Mouse (Mus musculus) megakaryocyte progenitor cell, adult 5-6 weeks (primary cell): ENCODE results near the gene Lrrc8a. TPM values are rescaled to one million over a fixed set of nuclear protein-coding genes. Genes with fewer than 3 reads are reported as not detected.

Experiments used
- ATAC-seq: replicated peaks from 2 replicates; pipeline ENCODE4 v1.8.0; 2016; ENCODE audit warnings: mild to moderate bottlenecking, moderate TSS enrichment, inconsistent platforms; ENCODE audit not compliant: poor library complexity
- total RNA-seq, 2 experiments: library from RNA; stranded (forward) in 1 of 2; stranded (reverse) in 1 of 2; fragments of 157-497, 149-512 nt in 1 of 2; fragments of 200-1000 nt in 1 of 2; gene quantifications; 2 replicates each; pipeline versions ENCODE4 v1.2.3 to v1.2.4; 2015 to 2017

Gene Lrrc8a
- total RNA-seq, 2 experiments from 2014 or later = 7.4 to 11.7 TPM

DNA sequence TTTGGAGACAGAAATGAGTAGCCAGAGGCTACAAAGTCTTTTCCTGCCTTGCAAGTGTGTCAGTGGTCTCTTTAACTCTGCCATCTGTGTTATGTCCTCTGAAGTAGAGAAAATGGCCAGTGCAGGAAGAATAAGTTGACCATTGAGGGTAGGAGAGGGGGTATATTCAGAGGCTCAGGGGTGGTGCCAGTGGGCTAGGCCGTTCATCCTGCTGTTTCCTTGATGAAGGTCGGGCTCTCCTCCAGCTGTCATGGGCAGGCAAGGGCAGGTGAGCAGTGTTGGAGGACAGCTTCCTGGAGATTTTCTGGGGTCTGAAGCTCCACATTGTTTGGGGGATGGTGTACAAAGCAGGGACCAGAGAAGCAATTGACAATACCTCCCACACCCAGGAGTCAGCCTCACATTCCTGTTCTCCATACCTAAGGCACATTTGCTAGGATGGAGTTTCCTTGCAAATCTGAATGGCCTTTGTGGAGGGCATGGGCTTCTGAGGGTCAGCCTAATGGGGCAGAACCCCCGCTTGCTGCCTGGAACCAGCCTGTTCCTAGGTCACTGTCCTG, 1.5 kb downstream of the Lrrc8a start:
- no peak for ATAC-seq

GRCm38 (mm10) chr2:30239777-30240176, 2.3 kb downstream of the Lrrc8a start:
- ATAC-seq = peak; percentile 64

- ATAC-seq = no peak
Measured at GRCm38 (mm10) chr2:30240267-30240666, 2.8 kb downstream of the Lrrc8a start, which contains the start of gene Gm28035. Gene Gm28035, plus strand, starts transcription at chr2:30240567.

GRCm38 (mm10) chr2:30242509-30242908, 5.0 kb downstream of the Lrrc8a start:
- ATAC-seq = no peak

DNA sequence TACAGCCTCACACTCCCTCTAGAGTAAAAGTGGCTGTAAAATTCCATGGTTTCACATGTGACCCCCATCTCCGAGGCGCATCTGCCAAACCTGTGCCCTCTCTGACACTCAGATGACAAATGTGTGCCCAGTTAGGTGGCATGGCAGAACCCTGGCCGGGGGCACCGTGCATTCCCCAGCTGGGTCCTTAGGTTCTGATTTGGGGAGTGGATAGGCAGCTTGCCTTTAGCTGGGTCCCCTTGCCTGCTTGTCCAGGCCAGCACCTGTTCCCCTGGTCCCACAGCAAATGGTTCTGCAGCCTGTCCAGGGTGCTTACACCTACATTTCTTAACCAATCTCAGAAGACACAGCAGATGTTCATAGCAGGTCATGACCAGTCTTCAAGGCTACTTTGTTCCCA, 5.9 kb downstream of the Lrrc8a start:
- ATAC-seq = no peak

DNA sequence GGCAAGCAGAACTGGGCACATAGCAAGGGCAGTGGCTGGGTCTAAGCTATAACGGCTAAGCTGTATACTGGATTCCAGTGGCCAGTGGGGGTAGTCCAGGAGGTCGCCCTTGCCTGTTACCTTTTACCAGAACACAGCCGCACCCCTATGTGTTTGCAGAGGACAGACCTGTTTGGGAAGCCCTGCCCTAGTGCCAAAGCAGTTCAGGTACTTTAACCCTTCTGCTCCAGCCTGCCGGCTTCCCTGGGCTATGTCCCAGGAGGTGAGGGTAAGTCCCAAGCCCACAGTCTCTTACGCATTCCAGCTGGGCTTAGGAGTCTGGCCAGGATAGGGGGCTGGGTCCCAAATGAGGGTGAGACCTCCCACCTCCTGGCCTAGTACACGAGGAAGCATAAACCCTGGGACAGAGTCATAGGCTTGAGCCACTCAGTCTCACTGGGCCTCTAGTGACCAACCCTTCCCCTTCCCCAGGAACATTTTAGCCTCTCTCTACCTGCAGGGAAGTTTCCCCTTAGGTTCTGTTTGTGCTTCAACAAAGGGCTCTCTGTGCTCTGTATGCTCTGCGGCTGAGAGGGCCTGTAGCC, 7.2 kb downstream of the Lrrc8a start:
- no peak for ATAC-seq

DNA sequence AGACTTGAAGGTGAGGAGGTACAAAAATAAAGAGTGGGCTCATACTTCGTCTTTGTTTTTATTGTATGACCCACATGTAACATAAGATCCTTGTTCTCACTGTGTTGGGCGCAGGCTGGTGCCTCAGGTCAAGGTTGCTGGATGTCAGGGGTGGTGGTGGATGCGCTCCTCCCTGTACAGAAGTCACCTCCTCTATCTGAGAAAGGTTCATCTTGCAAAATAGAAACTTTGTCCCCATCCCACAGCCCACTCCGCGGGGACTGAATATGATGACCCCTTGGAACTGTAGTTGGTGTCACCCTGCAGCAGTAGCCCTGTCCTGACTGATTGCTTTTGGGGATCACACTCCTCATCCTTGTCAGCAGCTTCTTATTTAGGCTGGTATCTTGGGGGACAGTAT, 9.5 kb downstream of the Lrrc8a start:
- ATAC-seq = no peak

DNA sequence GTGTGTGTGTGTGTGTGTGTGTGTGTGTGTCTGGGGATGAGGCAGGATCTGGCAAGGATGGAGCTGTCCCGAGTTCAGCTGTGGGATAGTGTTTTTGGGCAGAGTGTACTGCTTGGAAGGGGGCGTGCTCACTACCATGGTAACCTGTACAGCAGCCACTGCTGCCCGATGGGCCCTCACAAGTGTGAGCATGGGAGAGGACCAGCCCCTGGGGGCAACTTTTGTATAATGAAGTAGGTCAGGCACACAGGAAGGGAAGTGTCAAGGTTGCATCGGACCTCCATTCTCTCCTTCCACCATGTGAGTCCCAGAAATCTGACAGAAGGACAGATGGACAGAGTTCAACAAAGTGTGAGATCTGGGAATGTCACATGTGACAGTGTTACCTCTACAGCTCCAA, 10.2 kb downstream of the Lrrc8a start:
- no peak for ATAC-seq

GRCm38 (mm10) chr2:30249182-30249581, 11.7 kb downstream of the Lrrc8a start:
- no peak for ATAC-seq

GRCm38 (mm10) chr2:30250166-30251128, 12.9 kb downstream of the Lrrc8a start:
- ATAC-seq = no peak

DNA sequence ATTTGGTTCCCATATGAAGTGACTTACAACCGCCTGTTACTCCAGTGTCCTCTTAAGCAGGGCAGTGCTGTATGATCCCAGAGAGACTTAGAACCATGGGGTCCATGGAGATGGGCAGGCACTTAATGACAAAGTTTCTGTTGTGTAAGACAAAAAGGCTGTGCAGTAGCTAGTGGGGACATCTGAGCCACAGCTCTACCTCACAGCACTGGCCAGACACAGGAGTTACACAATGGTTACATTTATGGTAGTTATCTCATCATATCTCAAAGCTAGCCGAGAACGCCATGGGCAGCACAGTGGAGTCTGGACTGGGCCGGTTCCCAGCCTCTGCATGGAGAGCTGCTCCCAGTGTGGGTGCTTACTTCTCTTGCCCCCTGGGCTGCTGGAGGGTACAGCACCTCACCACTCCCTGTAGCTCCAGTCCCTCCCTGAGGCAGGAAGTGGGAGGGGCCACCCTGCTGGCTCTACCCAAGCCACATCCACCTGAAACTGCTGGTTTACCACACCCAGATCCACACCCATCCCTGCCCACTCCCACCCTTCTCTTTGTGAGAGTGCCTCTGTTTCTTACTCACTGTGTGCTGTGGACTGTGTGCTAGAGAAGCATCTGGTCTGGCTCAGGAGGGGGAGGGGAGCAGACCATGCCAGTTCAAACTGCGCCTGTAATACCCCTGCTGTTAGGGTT, 14.0 kb downstream of the Lrrc8a start:
- ATAC-seq = peak; percentile 95

DNA sequence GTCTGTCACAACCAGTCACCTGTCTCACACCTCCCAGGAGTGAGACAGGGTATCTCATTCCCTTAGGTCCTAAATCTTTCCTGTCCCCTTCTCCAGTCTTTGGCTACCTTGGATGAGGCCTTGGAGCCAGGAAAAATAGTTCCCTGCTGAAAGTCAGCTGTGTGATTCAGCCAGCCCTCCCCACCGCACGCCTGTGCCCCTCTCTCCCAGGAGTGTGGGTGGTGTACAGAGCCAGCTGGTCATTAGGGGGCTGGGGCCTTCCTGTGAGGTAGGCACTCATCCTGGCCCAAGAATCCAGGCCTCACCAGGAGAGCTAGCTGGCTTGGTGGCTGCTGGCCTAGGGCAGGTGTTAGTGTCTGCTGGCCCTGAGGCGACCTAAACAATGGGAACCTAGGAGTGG, 15.0 kb downstream of the Lrrc8a start:
- no peak for ATAC-seq

- no peak for ATAC-seq
Measured at GRCm38 (mm10) chr2:30253809-30254208, 16.3 kb downstream of the Lrrc8a start.

- ATAC-seq = no peak
Measured at GRCm38 (mm10) chr2:30255631-30256395, 18.3 kb downstream of the Lrrc8a start.

GRCm38 (mm10) chr2:30256616-30257350, 19.3 kb downstream of the Lrrc8a start:
- ATAC-seq = no peak

DNA sequence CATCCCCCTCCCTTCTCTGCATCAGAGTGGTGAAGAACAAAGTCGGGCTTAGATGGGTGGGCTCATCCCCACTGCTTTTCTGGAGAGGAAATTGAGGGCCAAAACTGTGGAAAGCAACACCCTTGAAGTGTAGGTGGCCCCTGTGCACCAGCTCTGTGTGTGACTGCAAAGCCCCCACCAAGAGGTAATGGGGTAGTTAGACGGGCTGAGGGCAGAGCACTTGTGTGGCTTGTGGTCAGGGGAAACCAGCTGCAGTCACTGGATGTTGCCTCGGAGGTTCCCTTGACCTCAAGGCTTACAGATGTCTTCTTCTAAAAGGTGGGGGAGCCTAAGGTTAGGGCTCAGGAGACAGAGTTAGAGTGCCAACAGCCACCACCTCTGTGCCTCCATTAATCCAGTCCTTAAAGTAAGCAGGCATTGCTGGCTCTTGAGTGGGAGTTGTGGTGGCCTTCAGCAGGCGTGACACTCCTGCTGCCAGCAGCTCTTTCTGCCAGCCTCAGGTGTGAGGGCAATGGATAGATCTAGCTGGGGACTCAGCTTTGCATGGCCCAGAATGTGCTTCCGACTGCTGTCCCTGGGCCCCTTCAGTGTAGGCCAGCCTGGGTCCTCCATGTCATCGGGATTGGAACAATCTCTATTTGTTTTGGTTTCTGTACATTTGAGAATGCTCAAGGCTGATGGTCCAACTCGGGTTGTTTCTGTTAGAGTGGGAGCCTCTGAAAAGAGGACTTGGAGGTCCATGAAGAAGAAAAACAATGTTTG, 20.4 kb downstream of the Lrrc8a start:
- peak; percentile 67 for ATAC-seq

DNA sequence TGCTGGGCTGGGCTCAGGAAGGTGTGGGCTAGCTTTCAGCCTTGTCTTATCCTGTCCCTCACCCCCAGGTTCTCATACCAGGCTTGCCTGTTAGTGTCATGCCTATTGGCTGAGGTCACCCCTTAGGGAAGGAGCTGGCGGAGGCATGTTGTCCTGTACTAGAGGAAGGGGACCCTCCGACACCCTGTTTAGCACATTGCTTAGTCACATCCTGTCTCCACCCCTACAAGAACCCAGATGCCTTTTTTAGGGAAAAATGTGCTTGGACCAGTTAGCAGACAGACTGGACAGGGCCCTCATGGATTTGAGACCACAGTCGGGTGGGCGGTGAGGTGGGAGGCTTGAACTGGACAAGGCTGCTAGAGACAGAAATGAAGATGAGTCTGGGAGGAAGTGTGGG, 21.1 kb downstream of the Lrrc8a start:
- no peak for ATAC-seq

DNA sequence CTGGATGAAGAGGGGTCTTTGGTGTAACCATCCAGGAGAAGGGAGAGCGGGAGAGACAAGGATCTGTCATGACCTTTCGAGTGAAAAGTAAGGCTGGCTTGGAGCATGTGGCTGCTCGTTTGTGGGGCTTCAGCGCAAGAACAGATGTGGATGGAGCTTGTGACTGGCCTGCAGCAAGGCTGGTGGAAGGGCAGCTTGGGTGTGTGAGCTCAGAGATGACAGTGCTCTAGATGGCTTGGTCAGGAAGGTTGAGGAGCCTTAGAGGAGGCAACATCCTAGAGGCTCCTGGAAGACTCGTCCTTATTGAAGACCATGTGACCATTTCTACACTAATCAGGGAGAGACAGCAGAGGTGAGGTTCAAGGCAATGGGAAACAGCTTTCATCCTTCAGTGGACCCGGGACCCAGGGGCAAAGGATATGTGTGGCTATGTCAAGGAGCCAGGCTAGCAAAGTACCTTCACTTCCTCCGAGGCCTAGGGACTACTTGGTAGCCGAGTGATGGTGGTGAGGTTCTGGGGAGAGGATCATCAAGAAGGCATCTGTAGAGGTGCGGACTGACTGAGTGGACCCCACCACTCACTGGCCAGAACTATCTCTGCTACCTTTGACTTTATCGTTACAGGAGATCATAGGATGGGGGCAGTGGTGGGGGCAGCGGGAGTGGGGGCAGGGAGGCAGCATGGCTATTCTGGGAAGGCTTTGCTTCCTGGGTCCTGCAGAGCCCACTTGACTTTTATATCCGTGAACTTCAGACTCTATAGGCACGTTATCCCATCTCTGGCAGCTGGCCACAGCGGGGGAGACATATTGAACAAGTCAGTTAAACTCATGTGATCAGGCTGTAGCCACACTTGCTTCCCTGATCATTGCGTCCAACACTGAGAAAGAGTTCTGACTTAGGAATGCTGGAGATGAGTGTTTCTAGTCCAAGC, 21.9 kb downstream of the Lrrc8a start:
- ATAC-seq = no peak
